Mouse (Mus musculus) embryo, embryonic 10.5 days (tissue): ENCODE results near the gene Creb3.
"Not testable (repeated sequence)": the region's sequence is repeated elsewhere in the genome, so short reads cannot be mapped to it uniquely, and the experiment has no call there.

Source experiments
- DNase-seq: peaks from one replicate; pipeline ENCODE4 v3.0.0-alpha.2; 2015; ENCODE audit warnings: low spot score

Creb3 gene

DNA sequence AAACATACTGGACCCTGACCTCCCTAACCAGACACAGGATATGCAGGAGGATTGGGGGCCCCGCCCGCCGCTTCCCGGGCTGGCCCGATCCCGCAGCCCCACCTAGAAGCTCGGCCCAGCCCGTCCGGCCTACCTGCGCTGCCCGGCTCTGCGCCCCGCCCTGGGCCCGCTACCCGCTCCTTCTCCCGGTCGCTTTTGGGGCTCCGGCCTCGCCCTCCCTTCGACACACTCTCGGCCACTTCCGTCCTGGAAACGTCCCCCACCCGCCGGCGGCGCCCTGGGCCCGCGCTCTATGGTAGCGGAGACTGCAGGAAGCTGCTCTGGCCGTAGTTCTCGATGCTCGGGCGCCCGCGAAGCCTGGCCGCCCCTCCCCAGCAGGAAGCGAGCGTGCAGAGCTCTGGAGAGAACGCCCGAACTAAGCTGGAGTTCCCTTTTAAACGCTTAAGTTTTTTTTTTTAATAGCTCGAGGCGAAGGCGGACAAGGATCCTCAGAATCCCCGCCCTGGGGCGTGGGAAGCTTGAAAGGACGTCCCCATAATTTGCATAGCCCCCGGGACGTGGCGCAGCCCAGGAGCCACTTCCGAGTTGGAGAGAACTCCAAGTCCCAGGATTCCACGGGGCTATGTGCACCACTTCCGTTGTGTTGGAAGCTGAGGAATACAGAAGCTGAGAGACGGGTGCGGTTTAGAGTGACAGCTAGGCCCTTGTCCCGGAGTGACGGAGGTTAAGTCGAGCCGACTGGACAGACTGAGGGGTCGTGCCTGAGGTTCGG is at the start of gene Creb3, which contains the start of gene Tln1:
Gene Creb3 (plus strand): TSS at position 336 of the 772 bp plus-strand sequence.
Gene Tln1 (minus strand): TSS at position 695 of the 772 bp plus-strand sequence.
- peak; percentile 98 for DNase-seq

DNA sequence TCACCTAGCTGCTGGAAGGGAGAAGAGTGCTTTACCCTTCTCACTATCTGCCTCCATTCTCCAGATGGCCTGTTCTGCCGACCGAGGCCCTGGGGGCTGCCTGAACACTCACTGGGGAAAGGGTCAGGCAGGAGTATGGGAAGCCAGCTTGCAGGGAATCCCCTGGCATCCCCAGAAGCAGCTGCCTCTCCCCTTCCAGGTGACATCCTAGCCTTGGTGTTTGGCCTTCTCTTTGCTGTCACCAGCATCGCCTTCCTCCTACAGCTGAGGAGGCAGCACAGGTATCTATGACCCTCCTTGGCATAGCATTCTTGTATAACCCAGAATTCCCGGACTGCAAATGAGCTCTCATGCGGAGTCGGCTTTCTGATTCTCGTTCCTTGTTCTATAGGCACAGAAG is 49.5 kb upstream of the Creb3 start:
- DNase-seq, result no peak

DNA sequence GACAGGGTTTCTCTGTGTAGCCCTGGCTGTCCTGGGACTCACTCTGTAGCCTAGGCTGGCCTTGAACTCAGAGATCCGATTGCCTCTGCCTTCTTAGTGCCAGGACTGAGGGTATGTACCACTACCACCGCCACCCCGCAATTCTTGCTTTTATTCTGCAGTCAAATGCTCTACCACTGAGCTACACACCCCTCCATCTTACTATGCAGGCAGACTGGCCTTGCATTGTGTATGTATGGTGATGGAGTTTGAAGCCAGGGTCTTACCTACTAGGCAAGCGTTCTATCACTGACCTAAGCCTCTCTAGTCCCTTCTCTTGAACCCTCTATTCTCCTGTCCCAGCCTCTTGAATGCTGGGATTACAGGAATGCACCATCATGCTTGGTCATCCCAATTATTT is 48.8 kb upstream of the Creb3 start:
- DNase-seq, result no peak

DNA sequence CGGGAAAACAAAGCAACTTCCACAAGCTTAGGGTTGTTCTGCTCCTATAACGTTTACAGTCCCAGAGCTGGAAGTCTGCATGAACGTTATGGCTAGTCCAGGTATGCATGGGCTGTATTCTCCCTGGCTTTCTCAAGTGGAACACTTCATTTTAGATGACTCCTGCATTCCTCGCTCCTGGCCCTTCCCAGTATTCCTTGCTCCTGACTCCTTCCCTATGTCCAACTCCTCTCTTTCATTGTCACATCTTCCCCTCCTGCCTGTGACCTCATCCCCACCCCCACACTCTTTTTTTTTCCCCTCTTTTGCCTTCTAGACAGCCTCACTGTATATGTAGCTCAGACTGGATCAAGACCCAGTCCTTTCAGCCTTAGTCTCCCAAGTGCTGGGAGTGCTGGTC is 48.3 kb upstream of the Creb3 start:
- DNase-seq, result no peak

DNA sequence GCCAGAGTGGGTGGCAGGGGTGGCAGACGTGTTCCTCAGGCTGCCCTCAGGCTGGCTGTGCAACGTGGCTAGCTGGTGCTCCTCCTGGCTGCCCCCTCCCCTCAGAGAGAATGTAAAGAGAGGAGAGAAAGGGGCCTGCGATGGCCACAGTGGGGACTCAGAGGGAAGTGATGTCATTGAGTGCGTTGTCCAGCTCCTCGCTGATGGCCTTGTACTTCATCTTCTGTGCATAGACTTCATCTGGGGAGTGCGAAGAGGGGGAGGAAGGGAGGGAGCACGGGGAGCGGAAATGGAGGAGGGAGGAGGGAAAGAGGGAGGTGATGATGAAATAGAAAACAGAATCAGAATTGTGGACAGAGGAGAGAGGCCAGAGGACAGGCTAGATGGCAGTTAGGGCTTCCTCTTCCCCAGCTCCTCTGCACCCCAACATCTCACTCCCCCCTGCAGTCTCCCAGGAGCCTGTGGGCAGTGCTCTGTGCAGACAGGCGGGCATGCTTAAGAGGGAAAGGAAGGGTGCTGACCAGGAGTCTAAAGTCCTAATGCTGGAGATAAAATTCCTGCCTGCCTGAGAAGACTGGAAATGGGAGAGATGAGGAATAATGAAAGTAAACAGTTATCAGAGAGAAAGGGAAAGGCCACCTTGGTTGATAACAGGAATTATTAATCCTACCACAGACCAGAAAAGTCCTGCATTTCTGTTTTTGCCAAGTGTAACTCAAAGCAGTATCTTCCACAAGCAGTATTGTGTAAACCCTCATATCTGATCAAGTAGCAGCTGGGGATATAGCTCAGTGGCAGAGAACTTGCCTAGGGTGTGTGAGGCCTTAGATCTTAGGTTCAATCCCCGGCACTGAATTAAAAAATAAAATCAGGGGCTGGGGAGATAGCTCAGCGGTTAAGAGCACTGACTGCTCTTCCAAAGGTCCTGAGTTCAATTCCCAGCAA is 46.1 kb upstream of the Creb3 start:
- no peak for DNase-seq

DNA sequence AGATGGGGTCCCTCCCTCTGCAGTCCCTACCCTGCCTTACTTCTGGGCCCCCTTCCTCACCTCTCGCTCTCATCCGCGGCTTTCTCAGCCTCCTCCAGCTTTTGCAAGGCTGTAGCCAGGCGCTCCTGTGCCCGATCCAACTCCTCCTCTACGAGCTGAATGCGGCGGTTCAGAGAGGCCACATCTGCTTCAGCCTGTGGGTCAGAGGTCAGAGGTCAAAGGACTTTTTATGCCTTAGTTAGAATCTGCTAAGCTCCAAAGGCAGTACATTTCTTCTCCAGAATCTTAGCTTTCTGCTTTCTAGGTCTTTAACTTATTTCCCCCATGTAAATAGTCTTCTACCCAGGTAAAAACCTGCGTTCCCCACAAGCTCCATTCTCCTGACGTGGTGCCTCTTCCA is 42.6 kb upstream of the Creb3 start:
- peak; percentile 65 for DNase-seq

DNA sequence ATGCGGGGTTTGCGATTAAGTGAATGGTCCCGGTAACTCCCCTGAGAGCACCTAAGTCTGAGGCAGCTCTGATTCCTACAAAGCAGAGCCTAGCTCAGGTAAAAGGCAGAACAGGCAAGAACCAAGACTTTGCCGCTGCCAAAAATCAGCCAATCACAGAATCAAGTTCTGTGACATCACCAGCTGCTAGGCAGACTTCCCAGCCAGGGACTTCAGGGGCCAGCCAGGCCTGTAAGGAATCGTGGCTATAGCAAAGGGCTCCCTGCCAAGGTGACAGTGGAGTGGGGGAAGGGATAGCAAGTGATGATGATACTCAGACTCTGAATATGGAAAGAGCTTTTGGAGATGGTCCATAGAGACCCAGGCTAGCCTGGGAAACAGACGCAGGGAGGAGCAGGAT is 42.2 kb upstream of the Creb3 start:
- peak; percentile 95 for DNase-seq

DNA sequence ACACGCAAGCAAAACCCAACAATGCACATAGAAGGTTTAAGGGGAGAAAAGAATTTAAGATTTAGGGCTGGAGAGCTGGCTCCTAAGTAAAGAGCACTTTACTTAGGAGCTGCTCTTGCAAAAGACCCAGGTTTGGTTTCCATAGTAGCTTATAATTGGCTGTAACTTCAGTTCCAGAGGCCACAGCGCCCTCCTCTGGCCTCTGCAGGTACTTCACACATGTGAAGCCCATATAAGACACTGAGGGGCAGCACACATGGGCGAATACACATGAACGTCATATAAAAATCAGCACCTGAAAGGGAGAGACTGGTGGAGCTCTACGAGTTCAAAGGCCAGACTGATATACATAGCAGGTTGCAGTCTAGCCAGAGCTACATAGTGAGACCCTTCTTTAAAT is 34.3 kb upstream of the Creb3 start:
- DNase-seq, result no peak

DNA sequence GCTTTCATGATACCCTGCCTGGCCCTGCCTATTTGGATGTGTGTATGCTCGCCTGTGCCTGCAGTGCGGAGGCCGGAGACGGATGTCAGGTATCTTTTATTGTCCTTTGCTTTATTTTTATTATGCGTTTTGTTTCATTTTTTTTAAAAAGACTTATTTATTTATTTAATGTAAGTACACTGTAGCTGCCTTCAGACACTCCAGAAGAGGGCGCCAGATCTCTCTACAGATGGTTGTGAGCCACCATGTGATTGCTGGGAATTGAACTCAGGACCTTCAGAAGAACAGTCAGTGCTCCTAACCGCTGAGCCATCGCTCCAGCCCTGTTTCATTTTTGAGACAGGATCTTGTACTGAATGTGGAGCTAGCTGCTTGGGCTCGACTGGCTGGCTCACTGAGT is 33.6 kb upstream of the Creb3 start:
- DNase-seq, result no peak

DNA sequence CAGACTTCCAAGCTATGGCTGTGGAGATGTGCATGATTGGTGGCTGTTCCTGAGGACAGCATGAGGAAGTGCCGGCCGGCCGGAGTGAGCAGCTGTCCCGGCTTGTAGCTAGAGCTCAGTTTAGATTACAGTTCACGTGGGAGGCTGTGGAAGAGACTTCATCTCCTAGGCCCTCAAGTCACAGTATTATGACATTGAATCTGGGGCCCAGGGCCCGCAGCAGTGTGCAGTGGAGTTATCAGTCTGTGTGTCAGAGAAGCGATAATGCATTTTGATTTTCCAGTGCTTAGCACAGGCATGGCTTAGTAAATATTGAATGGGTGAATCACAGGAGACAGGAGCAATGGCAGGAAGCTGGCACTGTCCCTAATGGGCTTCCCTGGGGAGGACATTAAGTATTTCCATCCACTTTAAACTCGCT is 32.0 kb upstream of the Creb3 start:
- DNase-seq, result no peak

DNA sequence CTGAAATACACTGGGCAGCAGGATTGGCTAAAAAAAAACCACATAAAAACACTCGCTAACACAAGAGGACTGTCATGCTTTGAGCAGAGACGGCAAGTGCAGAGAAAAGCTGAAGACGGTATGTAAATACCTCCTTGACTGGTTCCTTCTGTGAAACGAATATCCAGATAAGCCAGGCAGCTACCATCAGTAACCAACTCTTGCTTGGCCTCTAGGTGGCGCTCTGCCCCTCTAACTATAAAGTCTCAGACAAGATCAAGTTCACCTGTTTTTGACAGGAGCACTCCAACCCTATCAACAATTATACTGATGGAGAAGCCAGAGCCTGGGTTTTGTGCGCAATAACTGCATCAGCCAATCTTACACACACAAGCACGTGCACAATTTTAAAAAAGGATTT is 31.6 kb upstream of the Creb3 start:
- DNase-seq, result peak; percentile 81

DNA sequence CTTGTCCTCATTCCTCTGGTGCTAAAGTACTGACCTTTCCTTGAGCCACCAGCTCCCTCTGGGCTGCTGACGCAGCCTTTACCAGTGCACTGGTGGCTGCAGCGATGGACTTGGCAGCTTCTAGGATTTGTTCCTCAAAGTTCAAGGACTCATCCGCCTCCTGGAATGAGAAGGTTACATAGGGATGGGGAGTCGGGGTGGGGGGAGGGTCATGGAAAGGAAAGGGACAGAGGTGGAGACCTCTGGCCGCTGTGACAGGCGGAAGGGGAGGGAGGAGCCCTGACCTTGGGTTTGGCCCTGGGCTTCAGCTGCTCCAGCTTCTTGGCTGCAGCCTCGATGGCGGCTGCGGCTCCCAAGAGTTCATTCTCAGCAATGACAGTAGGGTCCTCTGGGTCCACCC is 28.9 kb upstream of the Creb3 start:
- no peak for DNase-seq

DNA sequence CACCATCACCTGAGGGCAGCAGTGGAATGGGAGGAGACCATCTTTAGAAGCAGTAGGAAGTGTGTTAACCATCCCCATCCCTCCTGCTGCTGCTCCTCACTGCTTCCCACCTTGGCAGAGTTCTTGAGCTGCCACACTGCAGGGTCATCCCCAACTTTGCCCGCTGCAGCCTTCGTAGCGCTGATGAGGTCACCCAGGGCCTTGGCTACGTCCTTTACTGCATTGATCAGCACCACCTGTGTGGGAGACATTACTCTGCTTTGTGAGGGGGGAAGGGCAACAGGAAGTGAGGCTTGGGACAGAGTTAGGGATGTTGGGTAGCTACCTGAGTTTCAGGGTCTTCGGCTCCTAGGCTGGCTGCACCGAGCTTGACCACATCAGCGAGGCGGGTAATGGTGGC is 26.5 kb upstream of the Creb3 start:
- DNase-seq, result no peak

DNA sequence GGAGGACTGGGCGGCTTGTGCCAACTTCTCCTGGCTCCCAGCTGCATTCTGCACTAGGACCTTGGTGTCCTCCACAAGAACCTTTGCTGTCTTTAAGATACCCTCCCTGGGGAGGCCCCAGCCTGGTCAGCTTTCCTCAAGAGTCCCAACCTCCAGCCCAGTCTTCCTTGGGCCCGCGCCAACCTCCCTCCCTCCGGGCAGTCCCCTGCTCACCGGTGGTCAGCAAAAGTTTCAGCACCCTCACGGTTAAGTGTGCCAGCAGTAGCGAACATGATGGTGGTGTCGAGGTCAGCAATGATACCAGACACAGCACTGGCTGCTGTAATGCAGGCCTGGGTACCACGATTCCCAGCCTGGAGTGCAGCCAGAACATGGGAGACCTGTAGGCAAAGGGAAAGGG is 26.1 kb upstream of the Creb3 start:
- DNase-seq, result no peak

DNA sequence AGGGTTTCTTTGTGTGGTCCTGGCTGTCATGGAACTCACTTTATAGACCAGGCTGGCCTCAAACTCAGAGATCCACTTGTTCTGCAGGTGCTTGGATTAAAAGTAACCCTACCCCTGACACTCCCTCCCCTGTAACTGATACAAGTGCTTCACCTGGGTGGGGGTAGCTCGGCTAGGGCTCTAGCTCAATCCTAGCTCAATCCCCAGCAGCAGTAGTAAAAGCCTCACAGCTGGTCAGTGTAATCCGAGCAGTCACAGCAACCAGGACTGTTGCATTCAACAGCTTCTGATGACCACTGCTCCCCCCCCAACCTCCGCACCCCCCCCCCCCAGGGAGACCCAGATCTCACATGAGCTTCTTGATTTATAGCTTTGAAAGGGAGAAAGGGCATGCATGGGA is 20.1 kb upstream of the Creb3 start:
- DNase-seq, result no peak

DNA sequence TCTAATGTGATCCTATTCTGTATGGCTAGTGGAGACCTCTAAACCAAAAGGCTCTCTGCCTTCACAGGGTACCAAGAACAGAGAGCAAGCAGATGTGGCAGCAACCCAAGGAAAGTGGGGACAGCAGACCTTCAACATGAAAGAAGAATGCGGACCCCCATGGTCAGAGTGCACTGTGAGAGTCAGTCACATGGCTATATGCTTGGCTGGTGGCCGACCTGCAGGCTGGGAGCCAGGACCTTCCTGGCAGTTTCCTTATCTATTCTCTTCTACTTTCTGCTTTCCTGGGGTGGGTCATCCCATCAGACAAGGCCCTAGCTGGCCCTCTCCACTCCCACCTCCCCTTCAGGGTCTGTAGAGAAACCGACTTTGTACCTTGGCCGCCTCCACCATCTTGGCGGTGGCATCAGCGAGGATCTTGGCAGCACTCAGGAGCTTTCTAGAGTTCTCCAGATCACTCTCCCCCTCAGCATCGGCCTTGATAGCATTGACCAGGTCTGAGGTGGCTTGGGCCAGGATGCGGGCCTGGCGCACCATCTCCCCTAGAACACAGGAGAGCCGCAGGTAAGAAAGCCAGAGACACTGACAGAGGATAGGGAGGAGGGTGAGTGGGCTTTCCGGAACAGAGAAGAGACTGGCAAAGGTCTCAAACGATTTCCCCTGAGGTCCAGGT is 15.6 kb upstream of the Creb3 start:
- no peak for DNase-seq

DNA sequence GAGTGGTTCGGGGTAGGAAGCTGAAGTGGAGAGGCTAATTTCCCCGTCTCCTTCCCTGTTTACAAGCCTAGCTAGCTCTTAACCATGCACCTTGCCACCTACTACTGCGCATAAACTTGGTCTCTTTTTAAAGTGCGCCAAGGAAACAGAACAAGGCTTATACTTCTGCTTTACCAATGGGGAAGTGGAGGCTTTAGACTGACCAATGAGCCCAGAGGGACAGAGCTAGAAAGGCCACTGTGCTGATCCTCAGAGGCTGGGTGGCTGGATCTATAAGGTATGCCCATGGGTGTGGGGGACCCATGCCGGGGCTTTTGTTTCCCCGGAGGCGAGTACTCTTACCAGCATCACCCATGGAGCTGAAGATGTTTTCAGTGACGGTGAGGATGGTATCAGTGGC is 15.0 kb upstream of the Creb3 start:
- DNase-seq, result no peak

DNA sequence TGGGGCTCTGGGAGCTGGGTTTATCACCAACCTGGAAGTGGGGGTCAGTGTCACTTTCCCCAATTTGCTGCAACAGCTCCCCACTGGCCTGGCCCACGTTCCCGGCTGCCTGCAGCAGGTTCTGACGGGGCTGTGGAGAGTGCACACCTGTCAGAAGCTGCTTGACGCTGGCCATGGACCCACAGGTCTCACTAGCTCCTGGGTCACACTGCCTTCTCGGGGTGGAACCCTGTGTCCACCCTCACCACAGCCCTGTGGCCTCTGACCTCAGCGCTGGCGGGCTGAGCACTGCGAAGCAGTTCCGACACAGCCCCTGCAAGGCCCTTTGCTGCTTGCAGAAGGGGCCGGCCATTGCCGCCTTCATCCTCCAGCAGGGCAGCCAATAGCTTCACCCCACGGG is 13.1 kb upstream of the Creb3 start:
- no peak for DNase-seq

DNA sequence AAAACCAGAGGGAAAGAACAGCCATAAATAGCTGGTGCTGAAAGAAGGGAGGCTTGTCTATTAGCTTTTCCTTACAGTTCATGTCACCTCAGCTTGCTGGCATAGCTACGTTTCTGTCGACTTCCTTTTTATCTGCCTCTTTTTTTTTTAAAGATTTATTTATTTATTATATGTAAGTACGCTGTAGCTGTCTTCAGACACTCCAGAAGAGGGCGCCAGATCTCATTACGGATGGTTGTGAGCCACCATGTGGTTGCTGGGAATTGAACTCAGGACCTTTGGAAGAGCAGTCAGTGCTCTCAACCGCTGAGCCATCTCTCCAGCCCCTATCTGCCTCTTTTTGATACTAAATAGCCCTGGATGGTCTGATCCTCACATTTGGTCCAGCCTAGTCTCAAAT is 10.3 kb upstream of the Creb3 start:
- not testable (repeated sequence) for DNase-seq

DNA sequence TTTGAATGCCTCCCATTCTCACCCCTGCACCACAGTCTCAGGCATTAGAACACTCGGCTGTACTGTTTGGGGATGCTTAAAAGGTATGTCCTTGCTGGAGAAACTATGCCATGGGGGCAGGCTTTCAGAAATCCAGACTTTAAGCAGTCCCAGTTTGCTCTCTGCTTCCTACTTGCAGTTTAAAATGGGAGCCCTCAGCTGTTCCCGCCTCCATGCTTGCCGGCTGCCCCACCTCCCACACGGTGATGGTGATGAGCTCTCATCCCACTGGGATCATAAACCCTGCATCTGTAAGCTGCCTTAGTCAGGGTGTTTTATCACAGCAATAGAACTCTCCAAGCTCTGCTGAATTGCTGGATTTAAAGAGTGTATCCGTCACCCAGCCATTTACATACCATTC is 9.7 kb upstream of the Creb3 start:
- DNase-seq, result no peak

DNA sequence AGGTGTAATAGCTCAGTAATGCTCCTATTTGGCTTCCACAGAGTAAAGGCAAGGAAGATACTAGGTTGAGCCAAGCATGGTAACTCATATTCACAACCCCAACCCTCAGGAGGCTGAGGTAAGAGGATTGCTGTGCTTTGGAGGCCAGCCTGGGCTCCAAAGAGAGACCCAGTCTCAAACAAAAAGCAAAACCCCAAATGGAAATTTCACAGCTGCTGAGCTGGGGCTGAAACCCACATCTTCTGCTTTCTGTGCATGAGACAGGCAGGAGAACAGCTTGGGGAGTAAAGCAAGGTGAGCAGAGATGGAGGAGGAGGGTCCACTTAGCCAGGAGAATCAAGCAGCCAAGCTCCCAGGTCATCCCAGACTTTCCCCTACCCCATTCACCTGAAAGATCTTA is 8.2 kb upstream of the Creb3 start:
- DNase-seq, result no peak

DNA sequence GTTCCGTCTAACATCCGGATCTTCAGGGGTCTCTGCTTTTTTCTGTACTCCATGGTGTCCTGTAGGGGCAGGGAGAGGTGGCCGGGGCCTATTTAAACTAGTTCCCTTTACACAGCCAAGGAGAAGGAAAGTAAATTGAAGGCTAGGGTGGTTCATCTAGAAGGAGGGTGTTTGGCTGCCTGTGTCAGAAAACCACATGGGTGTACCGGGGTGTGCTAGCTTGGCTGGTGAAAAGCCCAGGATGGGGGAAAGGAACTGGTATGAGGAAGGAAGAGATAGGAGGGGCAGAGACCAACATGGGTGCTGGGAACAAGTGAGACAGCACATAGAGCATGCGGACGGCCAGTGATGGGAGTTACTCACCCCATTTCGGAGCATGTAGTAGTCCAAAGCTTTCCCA is 6.2 kb upstream of the Creb3 start:
- DNase-seq, result no peak
